Mouse (Mus musculus): Measurements from ENCODE around the gene Olfr1312. TPM values are rescaled to one million over a fixed set of nuclear protein-coding genes. Genes with fewer than 3 reads are reported as not detected.

Gene Olfr1312
- polyA plus RNA-seq (2014; fragmentation: Illumina TruSeq; extraction: RNeasy Lipid Tissue Mini Kit (QIAGEN cat#74804); ENCODE audit: low read depth, low replicate concordance): not detected

DNA sequence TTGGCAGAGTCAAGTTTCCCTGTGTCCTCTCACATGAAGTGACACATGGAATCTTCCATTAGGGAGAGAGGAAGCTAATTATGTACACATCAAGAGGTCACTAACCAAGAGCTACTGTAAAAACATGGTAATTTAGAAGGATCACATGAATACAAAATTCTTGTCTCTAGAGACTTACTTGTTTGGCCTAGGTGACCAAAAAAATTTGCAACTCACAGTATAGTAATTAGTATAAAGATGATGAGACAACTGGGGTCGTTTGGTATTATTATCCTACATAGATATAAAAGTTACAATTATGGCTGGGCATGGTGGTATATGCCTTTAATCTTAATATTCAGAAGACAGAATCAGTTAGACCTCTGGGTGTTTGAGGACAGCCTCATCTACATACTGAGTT is at the start of gene Olfr1312:
Olfr1312 (minus strand) TSS at position 101 of the 400 bp plus-strand sequence.

GRCm38 (mm10) chr2:112096681-112097080 is 46.6 kb upstream of the Olfr1312 start, which contains the start of gene Olfr1314:
Gene Olfr1314, minus strand, starts transcription at chr2:112096781.

GRCm38 (mm10) chr2:112077743-112078142 is 27.7 kb upstream of the Olfr1312 start, which contains the start of gene Olfr1313:
Gene Olfr1313, minus strand, starts transcription at chr2:112077843.

DNA sequence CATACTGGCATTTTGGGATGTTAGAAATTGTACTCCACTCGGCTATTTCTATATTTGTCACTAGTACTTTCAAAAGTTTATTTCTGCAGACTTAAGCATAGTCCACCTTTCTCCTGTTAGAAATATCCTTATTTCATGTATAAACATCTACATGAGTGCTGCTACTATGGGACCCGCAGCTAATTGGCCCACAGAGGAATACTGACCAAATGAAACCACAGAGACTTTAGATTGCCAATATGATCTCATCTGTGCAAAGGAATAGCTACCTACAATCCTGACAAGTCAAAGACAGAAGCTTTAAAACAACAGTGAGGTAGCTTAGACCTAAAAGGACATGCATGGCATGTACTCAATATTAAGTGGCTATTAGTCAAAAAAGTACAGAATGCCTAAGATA is 25.7 kb downstream of the Olfr1312 start, which contains the start of gene Olfr1311:
Olfr1311 (minus strand) TSS at position 101 of the 400 bp plus-strand sequence.

DNA sequence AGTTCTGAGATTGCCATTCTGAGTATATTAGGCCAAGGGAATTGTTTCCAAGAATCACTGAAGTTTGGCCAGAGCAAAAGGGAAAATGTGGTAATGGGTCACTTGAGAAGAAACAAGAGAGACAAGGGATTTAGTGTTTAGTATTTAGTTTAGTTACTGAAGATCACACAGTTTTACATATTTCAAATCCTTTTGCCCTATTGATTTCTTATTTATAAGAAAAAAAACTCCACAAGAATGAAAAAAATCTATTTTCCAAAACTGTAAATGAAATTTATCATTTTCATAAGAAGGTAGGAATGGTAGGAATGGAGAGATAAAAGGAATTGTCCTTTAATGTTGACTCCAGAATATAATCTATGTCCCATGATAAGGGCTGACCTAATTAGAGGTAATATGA is 37.4 kb downstream of the Olfr1312 start, which contains the start of gene Olfr1310:
Olfr1310 (minus strand) TSS at position 101 of the 400 bp plus-strand sequence.

DNA sequence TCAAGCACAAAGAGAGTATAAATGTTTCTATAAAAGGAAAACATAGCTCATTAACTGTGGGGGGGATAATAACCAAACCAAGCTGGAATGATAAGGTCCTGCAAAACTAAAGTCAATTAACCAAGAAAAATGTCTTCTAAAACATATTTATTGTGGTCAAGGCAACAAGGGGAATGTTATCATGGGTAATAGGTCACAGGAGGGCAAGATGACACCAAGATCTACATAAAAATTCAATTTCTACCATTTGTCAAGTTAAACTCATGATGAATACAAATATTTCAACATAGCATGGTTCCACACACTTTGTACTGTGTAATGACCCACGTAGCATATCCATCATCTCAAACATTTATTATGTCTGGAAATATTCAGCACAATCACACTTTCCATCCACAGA is 59.9 kb downstream of the Olfr1312 start, which contains the start of gene Olfr1309:
Olfr1309 (minus strand) TSS at position 101 of the 400 bp plus-strand sequence.

Other genes with a start within 250 kb of the Olfr1312 start
- not detected for gene Olfr1303, start 229.9 kb downstream of the Olfr1312 start, polyA plus RNA-seq (2014; fragmentation: Illumina TruSeq; extraction: RNeasy Lipid Tissue Mini Kit (QIAGEN cat#74804); ENCODE audit: low read depth, low replicate concordance)
- not detected for gene Olfr1305, start 173.1 kb downstream of the Olfr1312 start, polyA plus RNA-seq (2014; fragmentation: Illumina TruSeq; extraction: RNeasy Lipid Tissue Mini Kit (QIAGEN cat#74804); ENCODE audit: low read depth, low replicate concordance)
- gene Olfr1306, start 134.0 kb downstream of the Olfr1312 start, polyA plus RNA-seq (2014; fragmentation: Illumina TruSeq; extraction: RNeasy Lipid Tissue Mini Kit (QIAGEN cat#74804); ENCODE audit: low read depth, low replicate concordance): not detected
- not detected for gene Olfr1307, start 100.8 kb downstream of the Olfr1312 start, polyA plus RNA-seq (2014; fragmentation: Illumina TruSeq; extraction: RNeasy Lipid Tissue Mini Kit (QIAGEN cat#74804); ENCODE audit: low read depth, low replicate concordance)
- gene Olfr1308, start 85.3 kb downstream of the Olfr1312 start, polyA plus RNA-seq (2014; fragmentation: Illumina TruSeq; extraction: RNeasy Lipid Tissue Mini Kit (QIAGEN cat#74804); ENCODE audit: low read depth, low replicate concordance): not detected
- gene Olfr1309, start 60.0 kb downstream of the Olfr1312 start, polyA plus RNA-seq (2014; fragmentation: Illumina TruSeq; extraction: RNeasy Lipid Tissue Mini Kit (QIAGEN cat#74804); ENCODE audit: low read depth, low replicate concordance): not detected
- not detected for gene Olfr1310, start 37.5 kb downstream of the Olfr1312 start, polyA plus RNA-seq (2014; fragmentation: Illumina TruSeq; extraction: RNeasy Lipid Tissue Mini Kit (QIAGEN cat#74804); ENCODE audit: low read depth, low replicate concordance)
- not detected for gene Olfr1311, start 25.8 kb downstream of the Olfr1312 start, polyA plus RNA-seq (2014; fragmentation: Illumina TruSeq; extraction: RNeasy Lipid Tissue Mini Kit (QIAGEN cat#74804); ENCODE audit: low read depth, low replicate concordance)
- not detected for gene Olfr1313, start 27.6 kb upstream of the Olfr1312 start, polyA plus RNA-seq (2014; fragmentation: Illumina TruSeq; extraction: RNeasy Lipid Tissue Mini Kit (QIAGEN cat#74804); ENCODE audit: low read depth, low replicate concordance)
- gene Olfr1314, start 46.5 kb upstream of the Olfr1312 start, polyA plus RNA-seq (2014; fragmentation: Illumina TruSeq; extraction: RNeasy Lipid Tissue Mini Kit (QIAGEN cat#74804); ENCODE audit: low read depth, low replicate concordance): not detected
- not detected for gene Olfr1315-ps1, start 65.2 kb upstream of the Olfr1312 start, polyA plus RNA-seq (2014; fragmentation: Illumina TruSeq; extraction: RNeasy Lipid Tissue Mini Kit (QIAGEN cat#74804); ENCODE audit: low read depth, low replicate concordance)
- gene Olfr1316, start 84.7 kb upstream of the Olfr1312 start, polyA plus RNA-seq (2014; fragmentation: Illumina TruSeq; extraction: RNeasy Lipid Tissue Mini Kit (QIAGEN cat#74804); ENCODE audit: low read depth, low replicate concordance): not detected
- not detected for gene Olfr1317, start 90.1 kb upstream of the Olfr1312 start, polyA plus RNA-seq (2014; fragmentation: Illumina TruSeq; extraction: RNeasy Lipid Tissue Mini Kit (QIAGEN cat#74804); ENCODE audit: low read depth, low replicate concordance)
- not detected for gene Olfr1318, start 104.0 kb upstream of the Olfr1312 start, polyA plus RNA-seq (2014; fragmentation: Illumina TruSeq; extraction: RNeasy Lipid Tissue Mini Kit (QIAGEN cat#74804); ENCODE audit: low read depth, low replicate concordance)
- not detected for gene Lpcat4, start 189.2 kb upstream of the Olfr1312 start, polyA plus RNA-seq (2014; fragmentation: Illumina TruSeq; extraction: RNeasy Lipid Tissue Mini Kit (QIAGEN cat#74804); ENCODE audit: low read depth, low replicate concordance)
- not detected for gene Nutm1, start 209.1 kb upstream of the Olfr1312 start, polyA plus RNA-seq (2014; fragmentation: Illumina TruSeq; extraction: RNeasy Lipid Tissue Mini Kit (QIAGEN cat#74804); ENCODE audit: low read depth, low replicate concordance)
- 59.7 TPM for gene Nop10, start 211.7 kb upstream of the Olfr1312 start, polyA plus RNA-seq (2014; fragmentation: Illumina TruSeq; extraction: RNeasy Lipid Tissue Mini Kit (QIAGEN cat#74804); ENCODE audit: low read depth, low replicate concordance)
- 55.3 TPM for gene Slc12a6, start 215.6 kb upstream of the Olfr1312 start, polyA plus RNA-seq (2014; fragmentation: Illumina TruSeq; extraction: RNeasy Lipid Tissue Mini Kit (QIAGEN cat#74804); ENCODE audit: low read depth, low replicate concordance)
- 4.4 TPM for gene Gm21985, start 216.1 kb upstream of the Olfr1312 start, polyA plus RNA-seq (2014; fragmentation: Illumina TruSeq; extraction: RNeasy Lipid Tissue Mini Kit (QIAGEN cat#74804); ENCODE audit: low read depth, low replicate concordance)